Mouse (Mus musculus) E14TG2a.4 (cell line): ENCODE data around the gene Fbxo7.

ENCODE experiments used
- CTCF ChIP-seq: conservative IDR thresholded peaks from 2 replicates; pipeline ENCODE4 v1.5.1; 2014; ENCODE audit warnings: low read length
- NANOG ChIP-seq: IDR thresholded peaks from 2 replicates; pipeline ENCODE4 v1.6.1; 2014; ENCODE audit warnings: borderline replicate concordance, low read length, mixed read lengths
- POU5F1 ChIP-seq: IDR thresholded peaks from 2 replicates; pipeline ENCODE4 v1.6.1; 2014; ENCODE audit warnings: low read length, borderline replicate concordance

DNA sequence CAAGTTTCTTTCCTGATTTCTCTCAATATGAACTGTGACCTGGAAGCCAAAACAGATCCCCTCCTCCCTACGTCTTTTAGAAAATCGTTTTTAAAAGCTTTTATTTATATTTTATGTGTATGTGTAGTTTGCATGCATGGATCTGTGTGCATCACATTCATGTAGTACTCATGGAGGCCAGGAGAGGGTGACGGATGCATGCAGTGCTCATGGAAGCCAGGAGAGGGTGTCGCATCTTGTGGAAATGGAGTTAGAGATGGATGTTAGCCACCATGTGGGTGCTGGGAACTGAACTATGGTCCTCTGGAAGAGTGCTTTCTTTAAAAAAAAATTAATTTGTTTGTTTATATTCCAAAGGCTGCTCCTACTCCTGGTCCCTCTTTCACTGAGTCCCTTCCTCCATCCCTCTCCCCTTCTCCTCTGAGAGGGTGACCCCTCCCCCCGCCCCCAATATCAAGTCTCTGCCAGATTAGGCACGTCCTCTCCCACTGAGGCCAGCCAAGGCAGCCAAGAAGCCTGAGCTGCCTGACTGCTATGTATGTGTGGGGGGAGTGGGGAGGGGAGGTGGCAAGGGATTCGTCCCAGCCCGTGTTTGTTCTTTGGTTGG lies 34.6 kb downstream of the Fbxo7 start:
- TF ChIP-seq CTCF (peak; percentile 41), NANOG (no peak), POU5F1 (no peak)
